Mouse (Mus musculus) spleen, adult 2 months (tissue): ENCODE results near the gene Slc18a2.

Source experiments
- CTCF ChIP-seq: fragments of 200-500 bp; IDR thresholded peaks from 2 replicates; pipeline ENCODE4 v1.5.1; 2011; ENCODE audit warnings: mild to moderate bottlenecking, inconsistent platforms; ENCODE audit not compliant: insufficient read depth, insufficient read length, insufficient replicate concordance; ENCODE audit errors: extremely low read depth
- POLR2A ChIP-seq: fragments of 200-500 bp; IDR thresholded peaks from 2 replicates; pipeline ENCODE4 v1.6.1; 2011; ENCODE audit warnings: low read depth, low read length, inconsistent platforms

- TF ChIP-seq CTCF (no peak), POLR2A (no peak)
Observed at GRCm38 (mm10) chr19:59342964-59343363, 82.3 kb downstream of the Slc18a2 start.
